Mouse (Mus musculus) spleen, postnatal 4 days (tissue): Measurements from ENCODE around the gene Ahnak2.
"Not testable (repeated sequence)": the region's sequence is repeated elsewhere in the genome, so short reads cannot be mapped to it uniquely, and the experiment has no call there.

ENCODE experiments used
- DNase-seq, 2 experiments: peaks; one replicate each; pipeline ENCODE4 v3.0.0; 2022; ENCODE audit warnings: low spot score in 2 of 2

Ahnak2 gene

GRCm38 (mm10) chr12:112821216-112821615, 18.8 kb upstream of the Ahnak2 start:
- DNase-seq, result no peak

DNA sequence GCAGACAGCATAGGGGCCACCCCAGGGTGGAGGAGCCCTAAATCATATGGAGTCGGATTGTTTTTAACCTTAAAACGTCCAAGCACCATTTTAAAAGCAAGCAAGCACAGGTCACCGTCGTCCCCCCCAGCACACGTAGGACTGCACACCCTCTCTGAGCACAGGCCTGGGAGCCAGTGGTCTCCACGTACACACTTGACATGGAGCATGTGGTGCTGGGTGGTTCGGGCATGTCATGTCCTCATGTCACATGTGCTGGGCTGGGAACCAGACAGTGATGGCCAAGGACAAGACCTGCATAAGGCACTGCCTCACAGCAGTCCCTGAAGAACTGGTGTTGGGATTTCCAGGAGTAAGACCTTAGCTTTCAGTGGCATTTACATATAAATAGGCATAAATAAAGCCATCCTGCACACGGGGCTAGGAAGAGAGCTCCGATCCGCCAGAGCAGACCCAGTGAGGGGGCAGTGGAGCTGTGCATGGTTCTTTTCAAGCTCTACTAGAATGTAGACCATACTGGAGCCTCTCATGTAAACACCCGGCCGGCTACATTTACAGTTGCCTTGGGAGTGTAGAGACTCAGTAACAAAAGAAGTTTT, 18.0 kb upstream of the Ahnak2 start:
- DNase-seq, result no peak

GRCm38 (mm10) chr12:112819057-112819662, 16.7 kb upstream of the Ahnak2 start:
- no peak for DNase-seq

DNA sequence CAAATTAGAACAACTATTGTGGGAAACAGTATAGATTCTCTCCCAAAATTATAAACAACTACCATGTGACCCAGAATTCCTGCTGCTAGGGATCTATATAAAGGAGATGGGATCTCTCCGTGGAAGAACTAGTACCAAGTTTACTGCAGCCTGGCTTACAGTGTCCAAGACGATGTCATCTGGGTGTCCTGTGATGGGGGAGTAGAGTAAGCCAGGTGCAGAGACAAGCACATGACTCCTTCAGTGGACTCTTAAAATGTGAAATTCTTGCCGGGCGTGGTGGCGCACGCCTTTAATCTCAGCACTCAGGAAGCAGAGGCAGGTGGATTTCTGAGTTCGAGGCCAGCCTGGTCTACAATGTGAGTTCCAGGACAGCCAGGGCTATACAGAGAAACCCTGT, 14.4 kb upstream of the Ahnak2 start:
- not testable (repeated sequence) for DNase-seq

- DNase-seq, result peak; percentile 63 to 81
These were observed 13.8 kb upstream of the Ahnak2 start for GRCm38 (mm10) chr12:112816294-112816693.

- DNase-seq, result no peak
These were observed 12.4 kb upstream of the Ahnak2 start for GRCm38 (mm10) chr12:112814682-112815470.

GRCm38 (mm10) chr12:112813370-112813769, 10.9 kb upstream of the Ahnak2 start:
- no peak for DNase-seq

DNA sequence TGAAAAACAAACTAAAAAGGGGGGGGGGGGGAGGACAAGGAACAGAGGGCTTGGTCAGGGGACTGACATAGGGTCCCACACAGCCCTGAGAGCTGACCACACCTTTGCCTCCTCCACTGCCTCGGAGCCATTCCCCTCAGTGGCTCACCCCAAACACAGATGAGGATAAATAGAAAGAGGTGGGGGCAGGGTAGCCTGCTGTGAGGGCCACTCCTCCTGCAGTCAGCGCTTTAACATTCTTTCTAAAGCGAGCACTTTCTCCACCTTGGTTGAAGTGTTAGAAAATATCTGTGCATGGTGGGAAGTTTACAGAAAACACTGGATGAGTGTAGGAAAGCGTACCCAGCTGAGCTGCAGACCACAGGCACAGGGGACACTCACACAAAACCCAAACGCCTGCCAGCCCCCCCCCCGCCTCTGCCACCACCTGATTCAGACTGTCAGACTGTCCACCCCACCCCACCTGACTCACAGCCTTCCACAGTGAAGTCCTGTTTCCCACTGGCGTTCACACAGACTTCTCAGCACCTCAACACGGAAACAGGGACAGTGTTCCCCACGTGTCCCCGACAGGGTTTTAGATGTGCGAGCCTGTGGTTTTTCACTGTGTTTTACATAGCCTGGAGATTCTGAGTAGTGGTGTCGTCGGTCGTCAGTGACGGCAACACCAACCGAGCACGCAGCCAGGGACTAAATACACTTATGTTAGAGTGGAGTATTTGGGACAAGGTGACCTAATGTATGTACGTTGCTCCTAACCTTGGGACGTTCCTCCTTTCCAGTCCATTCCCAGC, 7.8 kb upstream of the Ahnak2 start:
- DNase-seq, result no peak

DNA sequence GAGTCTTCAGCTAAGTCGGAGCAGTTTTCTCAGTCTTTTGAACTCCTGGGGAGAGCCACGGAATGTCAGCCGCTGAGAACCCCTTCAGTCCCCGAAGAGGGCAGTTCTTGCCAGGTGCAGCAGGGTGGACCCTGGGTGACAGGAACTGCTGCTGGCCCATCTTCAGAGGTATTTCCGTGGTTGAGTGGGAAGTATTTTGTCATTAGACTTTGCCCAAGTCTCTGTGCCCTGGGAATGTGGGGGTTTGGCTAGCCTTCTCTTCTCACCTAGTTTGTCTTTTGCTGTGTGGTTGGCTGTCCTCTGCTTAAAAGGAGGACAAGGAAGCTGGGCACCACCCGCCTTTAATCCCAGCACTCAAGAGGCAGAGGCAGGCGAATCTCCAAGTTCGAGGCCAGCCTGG, 7.2 kb upstream of the Ahnak2 start:
- DNase-seq, result no peak

DNA sequence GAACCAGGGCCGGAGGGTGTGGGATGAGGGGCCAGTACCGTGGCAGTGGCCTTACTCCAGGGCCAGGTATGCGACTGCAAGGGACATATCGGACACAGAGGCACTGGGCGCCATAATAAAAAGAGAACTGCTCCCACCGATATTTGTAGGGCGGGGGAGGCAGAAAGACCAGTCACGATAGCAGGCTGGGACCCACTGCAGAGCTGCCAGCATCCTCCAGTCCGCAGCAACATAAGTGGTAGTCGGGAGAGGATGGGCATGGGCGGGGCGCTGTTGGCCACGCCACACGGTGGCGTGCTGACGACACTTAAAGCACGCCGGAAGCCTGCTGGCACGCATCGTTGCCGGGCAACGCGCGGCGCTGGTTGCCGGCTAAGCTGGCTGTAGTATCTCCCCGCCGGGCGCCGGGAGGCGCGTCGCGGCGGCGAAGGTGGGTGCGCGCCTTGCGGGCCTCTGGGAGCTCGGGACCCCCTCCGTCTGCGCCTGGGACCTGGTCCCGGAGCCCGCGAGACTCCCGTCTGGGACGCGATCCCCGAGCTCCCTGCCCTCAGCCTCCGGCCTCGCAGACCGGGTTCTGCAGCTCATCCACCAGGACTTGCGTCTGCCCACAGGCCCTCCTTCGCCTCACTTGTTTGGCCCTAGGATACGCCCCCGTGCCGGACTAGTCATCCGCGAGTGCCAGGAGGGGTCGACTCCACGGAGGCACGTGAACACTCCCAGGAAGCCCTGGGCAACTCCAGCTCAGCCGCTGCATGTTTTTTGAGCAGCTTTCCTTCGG, 6.3 kb upstream of the Ahnak2 start, which contains the start of gene Clba1:
Gene Clba1, plus strand, starts transcription at position 351 of the 778 bp plus-strand sequence.
- peak; percentile 85 to 91 for DNase-seq

GRCm38 (mm10) chr12:112808212-112808586, 5.7 kb upstream of the Ahnak2 start:
- DNase-seq, result no peak

GRCm38 (mm10) chr12:112807796-112808195, 5.3 kb upstream of the Ahnak2 start:
- DNase-seq, result no peak

GRCm38 (mm10) chr12:112806044-112806443, 3.6 kb upstream of the Ahnak2 start:
- no peak for DNase-seq

DNA sequence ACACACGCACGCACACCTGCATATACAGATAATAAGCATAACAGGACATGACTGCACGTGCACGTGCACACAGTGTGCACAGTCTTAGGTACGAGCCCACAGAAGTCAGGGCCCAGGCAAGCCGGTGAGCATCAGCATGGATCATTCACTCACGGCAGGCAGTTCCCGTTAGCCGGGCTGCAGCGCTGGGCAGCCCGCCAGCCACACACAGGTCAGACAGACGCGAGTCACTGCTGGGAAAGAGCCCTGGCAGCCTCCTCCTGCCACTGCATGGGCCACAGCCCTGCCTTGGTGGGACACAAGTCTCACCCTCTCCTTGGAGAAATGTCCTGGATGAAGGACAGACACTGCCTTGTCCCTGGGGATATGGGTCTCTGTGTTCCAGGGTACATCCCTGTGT, 1.6 kb upstream of the Ahnak2 start:
- DNase-seq, result no peak

DNA sequence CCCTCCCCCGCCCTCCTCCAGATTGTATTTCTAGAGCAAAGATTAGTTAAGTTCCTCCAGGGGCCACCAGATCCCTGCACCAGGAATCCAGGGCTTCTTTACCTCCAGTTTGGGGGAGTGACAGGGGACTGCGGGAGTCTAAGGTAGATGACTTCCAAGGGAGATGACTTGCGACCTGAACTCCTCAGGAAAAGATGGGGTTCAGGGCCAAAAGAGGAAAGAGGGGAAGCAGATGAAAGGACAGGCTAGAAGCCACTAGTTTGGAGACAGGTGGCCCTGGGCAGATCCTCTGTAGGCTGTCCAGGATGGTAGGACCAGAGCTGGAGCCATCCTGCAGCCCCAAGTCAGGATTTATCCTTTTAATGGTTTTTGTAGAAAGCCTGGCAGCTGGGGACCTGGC, 460 bp upstream of the Ahnak2 start:
- no peak for DNase-seq

- peak; percentile 78 to 92 for DNase-seq
These were observed 2.0 kb downstream of the Ahnak2 start for GRCm38 (mm10) chr12:112800476-112800875.

- DNase-seq, result no peak
These were observed 3.1 kb downstream of the Ahnak2 start for GRCm38 (mm10) chr12:112799237-112799970.

GRCm38 (mm10) chr12:112798716-112799115, 3.7 kb downstream of the Ahnak2 start:
- no peak for DNase-seq

GRCm38 (mm10) chr12:112798332-112798681, 4.2 kb downstream of the Ahnak2 start:
- no peak for DNase-seq

- no peak for DNase-seq
These were observed 4.7 kb downstream of the Ahnak2 start for GRCm38 (mm10) chr12:112797672-112798331.
